Mouse (Mus musculus) midbrain, embryonic 14.5 days (tissue): ENCODE measurements around the gene Dicer1. TPM values are rescaled to one million over a fixed set of nuclear protein-coding genes. Genes with fewer than 3 reads are reported as not detected.

Experiments
- ATAC-seq: fragments of 200-750 bp; cut with Nextera tagmentation; 2 replicates; pipeline ENCODE4 v1.8.0; 2017; ENCODE audit warnings: moderate number of reproducible peaks, moderate library complexity; ENCODE audit not compliant: low FRiP score, low TSS enrichment
- DNase-seq: peaks from one replicate; pipeline ENCODE4 v3.0.0-alpha.2; 2015
- H3K27ac ChIP-seq: fragments of 300-500 bp; sonication (generic); replicated peaks from 2 replicates; pipeline ENCODE4 v1.5.1; 2014; ENCODE audit warnings: mild to moderate bottlenecking, low read depth, low read length, moderate library complexity
- H3K27me3 ChIP-seq: fragments of 300-500 bp; sonication (generic); 2 replicates; pipeline ENCODE4 v1.6.1; 2014; ENCODE audit warnings: low read length, control low read depth, mixed read lengths; ENCODE audit not compliant: control insufficient read depth, insufficient read depth
- H3K36me3 ChIP-seq: fragments of 300-500 bp; sonication (generic); 2 replicates; pipeline ENCODE4 v1.6.1; 2014; ENCODE audit warnings: low read length, control low read depth; ENCODE audit not compliant: control insufficient read depth, insufficient read depth
- H3K4me1 ChIP-seq: fragments of 300-500 bp; sonication (generic); 2 replicates; pipeline ENCODE4 v1.6.1; 2014; ENCODE audit warnings: mild to moderate bottlenecking, antibody characterized with exemption, low read length, control low read depth; ENCODE audit not compliant: control insufficient read depth, insufficient read depth
- H3K4me2 ChIP-seq: fragments of 300-500 bp; sonication (generic); 2 replicates; pipeline ENCODE4 v1.6.1; 2014; ENCODE audit warnings: mild to moderate bottlenecking, low read length, moderate library complexity
- H3K4me3 ChIP-seq: fragments of 300-500 bp; sonication (generic); replicated peaks from 2 replicates; pipeline ENCODE4 v1.5.1; 2014; ENCODE audit warnings: low read depth, low read length
- H3K9ac ChIP-seq: fragments of 300-500 bp; sonication (generic); replicated peaks from 2 replicates; pipeline ENCODE4 v1.6.1; 2014; ENCODE audit warnings: mild to moderate bottlenecking, low read length, moderate library complexity
- H3K9me3 ChIP-seq: fragments of 300-500 bp; sonication (generic); 2 replicates; pipeline ENCODE4 v1.6.1; 2016; ENCODE audit warnings: low read length, control low read depth, mixed read lengths; ENCODE audit not compliant: control insufficient read depth
- WGBS: fragments of 180-500 bp; shearing (Covaris S2); extraction: QIAGEN DNeasy Blood & Tissue Kit; methylation state at CpG from one replicate; pipeline ENCODE4 v1.1.7; 2014; 5-methylcytosine and 5-hydroxymethylcytosine counted together
- polyA plus RNA-seq: library from polyadenylated mRNA; unstranded; fragments of >200 nt; fragmentation: Nextera tagmentation; extraction: Ambion mirVana; gene quantifications from 2 replicates; pipeline ENCODE4 v1.2.1, GENCODE M21; 2014

Gene Dicer1
- polyA plus RNA-seq, 1 experiment from 2014 or later: 37.9 TPM

DNA sequence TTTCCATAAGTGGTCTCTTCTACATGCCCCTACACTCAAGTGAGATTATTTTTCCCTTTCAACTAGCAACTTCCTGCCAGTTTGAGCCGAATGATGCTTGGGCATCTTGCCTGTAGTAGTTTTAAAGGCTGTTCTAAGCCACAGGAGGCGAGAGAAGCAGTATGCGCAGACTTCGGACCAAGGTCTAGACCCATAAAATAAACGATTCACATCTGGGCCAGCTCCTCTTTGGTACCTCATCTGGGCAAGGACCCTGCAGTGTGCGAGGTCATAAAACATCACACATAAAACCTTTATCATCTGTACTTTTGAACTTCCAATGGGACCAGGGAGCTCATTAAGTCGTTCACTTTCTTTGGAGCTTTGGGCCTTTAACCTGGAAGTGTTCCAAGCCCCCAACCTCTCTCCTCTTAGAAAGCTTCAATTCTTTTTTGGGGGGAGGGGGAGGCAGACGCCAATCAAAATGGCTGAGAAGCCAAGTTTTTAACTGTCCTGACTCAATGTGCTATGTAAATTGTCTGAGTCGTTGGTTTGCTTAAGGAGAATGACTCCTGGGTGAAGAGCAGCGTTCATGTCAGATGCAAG lies 17.5 kb upstream of the Dicer1 start:
- Histone ChIP-seq H3K27me3 (no peaks in the 10 kb centered on the region), H3K36me3 (no peaks in the 10 kb centered on the region), H3K4me3 (no peak overlapping the region), H3K27ac (no peak overlapping the region), H3K9ac (no peak overlapping the region), H3K4me1 (no peaks in the 10 kb centered on the region), H3K9me3 (no peaks in the 10 kb centered on the region), H3K4me2 (no peak overlapping the region)
- WGBS: 68% methylated on average over 10 of the region's 10 CpGs
- DNase-seq (peak; percentile 21), ATAC-seq (no peak)

- Histone ChIP-seq H3K4me3 (no peak overlapping the region), H3K4me1 (0 out of 2 replicates have a peak, but pooled peaks cover 3% of the 10 kb centered on the region), H3K27me3 (no peaks in the 10 kb centered on the region), H3K9me3 (no peaks in the 10 kb centered on the region), H3K4me2 (no peak overlapping the region), H3K36me3 (no peaks in the 10 kb centered on the region), H3K9ac (no peak overlapping the region), H3K27ac (no peak overlapping the region)
- 86% methylated on average over 4 of the region's 4 CpGs for WGBS
- DNase-seq (no peak), ATAC-seq (no peak)
These were observed 15.4 kb upstream of the Dicer1 start for GRCm38 (mm10) chr12:104767183-104767582.

DNA sequence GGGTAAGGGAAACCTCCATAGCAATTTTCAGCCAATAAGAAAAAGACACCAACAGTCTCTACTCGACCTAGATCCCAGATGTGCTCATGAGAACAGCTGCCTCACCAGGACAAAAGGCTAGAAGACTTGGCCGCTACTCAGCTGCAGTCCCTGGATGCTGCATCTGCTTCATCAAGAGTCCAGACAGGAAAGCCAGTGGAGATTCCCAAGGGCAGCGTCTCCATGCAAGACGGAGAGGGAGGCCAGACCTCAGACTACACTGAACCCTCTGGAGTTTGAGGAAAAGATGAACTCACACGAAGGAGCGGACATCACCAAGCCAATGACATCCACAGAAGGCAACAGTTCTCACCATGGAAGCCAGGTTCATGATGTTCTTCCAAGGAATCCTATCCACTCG lies 14.0 kb upstream of the Dicer1 start:
- no peak for ATAC-seq
- Histone ChIP-seq H3K9me3 (no peaks in the 10 kb centered on the region), H3K9ac (no peak overlapping the region), H3K4me3 (no peak overlapping the region), H3K36me3 (no peaks in the 10 kb centered on the region), H3K27ac (no peak overlapping the region), H3K4me2 (no peak overlapping the region), H3K27me3 (no peaks in the 10 kb centered on the region), H3K4me1 (0 out of 2 replicates have a peak, but pooled peaks cover 3% of the 10 kb centered on the region)
- no peak for DNase-seq
- 90% methylated on average over 7 of the region's 7 CpGs for WGBS

- no peaks in the 10 kb centered on the region for H3K9me3 ChIP-seq
- 0 out of 2 replicates have a peak, but pooled peaks cover 3% of the 10 kb centered on the region for H3K4me1 ChIP-seq
- DNase-seq (no peak), ATAC-seq (no peak)
- WGBS: 94% methylated on average over 5 of the region's 5 CpGs
- no peak overlapping the region for H3K9ac ChIP-seq
- no peak overlapping the region for H3K27ac ChIP-seq
- no peaks in the 10 kb centered on the region for H3K27me3 ChIP-seq
- no peaks in the 10 kb centered on the region for H3K36me3 ChIP-seq
- H3K4me2 ChIP-seq: no peak overlapping the region
- no peak overlapping the region for H3K4me3 ChIP-seq
These were observed 13.4 kb upstream of the Dicer1 start for GRCm38 (mm10) chr12:104765116-104765515.

DNA sequence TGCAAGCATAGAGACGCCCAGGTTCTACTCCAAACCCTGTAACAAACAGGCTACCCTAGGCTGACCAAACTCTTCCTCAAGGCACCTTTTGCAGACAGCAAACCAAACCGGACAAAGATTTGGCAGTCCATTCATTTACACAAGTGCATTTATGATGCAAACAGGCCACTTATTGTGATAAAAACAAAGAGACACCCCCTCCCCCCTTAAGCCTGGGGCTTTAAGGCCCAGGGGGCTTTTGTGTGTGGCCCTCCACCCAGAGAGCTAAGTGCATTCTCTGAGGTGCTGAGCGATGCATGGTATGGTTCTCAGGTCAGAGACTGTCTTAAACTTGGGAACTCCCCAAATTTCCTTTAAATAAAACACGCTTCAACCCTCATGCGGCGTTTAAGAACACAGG lies 12.2 kb upstream of the Dicer1 start:
- H3K9ac ChIP-seq: no peak overlapping the region
- ATAC-seq (no peak), DNase-seq (no peak)
- no peak overlapping the region for H3K27ac ChIP-seq
- no peaks in the 10 kb centered on the region for H3K36me3 ChIP-seq
- H3K27me3 ChIP-seq: no peaks in the 10 kb centered on the region
- no peak overlapping the region for H3K4me2 ChIP-seq
- no peak overlapping the region for H3K4me3 ChIP-seq
- 0 out of 2 replicates have a peak, but pooled peaks cover 3% of the 10 kb centered on the region for H3K4me1 ChIP-seq
- no peaks in the 10 kb centered on the region for H3K9me3 ChIP-seq
- 25% methylated on average over 6 of the region's 6 CpGs for WGBS

DNA sequence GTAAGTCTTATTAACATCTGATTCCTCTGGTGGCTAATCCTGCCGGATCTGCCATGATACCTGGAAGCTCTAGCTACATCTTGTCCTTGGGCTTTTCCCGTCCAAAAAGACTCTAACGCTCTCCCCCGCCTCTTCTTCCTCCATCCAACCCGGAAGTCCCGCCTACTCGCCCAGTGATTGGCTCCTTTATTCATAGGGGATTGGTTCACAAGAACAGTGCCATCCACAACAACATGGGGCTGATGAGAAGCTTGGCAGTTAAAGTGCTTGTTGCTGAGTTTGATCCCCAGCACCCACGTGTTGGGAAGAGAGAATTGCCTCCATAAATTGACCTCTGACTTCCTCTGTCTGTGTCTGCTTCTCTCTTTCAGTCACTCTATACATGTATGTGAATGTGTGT lies 9.7 kb upstream of the Dicer1 start:
- no peak for DNase-seq
- WGBS: 83% methylated on average over 8 of the region's 8 CpGs

DNA sequence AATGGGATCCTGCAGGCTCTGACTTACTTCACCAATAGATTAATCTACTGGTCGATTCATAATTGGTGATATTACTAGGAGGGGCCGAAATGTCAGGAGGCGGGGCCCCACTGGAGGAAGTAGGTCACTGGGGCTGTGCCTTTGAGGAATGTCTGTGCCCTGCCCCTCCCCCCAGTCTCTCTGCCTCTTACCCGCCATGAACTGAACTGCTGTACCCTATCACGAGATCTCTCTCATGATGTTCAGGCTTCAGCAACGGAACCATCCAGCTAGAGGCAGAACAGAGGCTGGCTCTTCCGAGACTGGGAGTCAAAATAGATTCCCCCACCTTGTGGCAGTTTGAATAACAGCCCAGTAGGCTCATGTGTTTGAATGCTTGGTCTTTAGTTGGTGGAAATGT lies 6.3 kb upstream of the Dicer1 start:
- no peak overlapping the region for H3K9ac ChIP-seq
- WGBS: 91% methylated on average over 7 of the region's 7 CpGs
- DNase-seq: no peak
- H3K4me3 ChIP-seq: no peak overlapping the region
- no peaks in the 10 kb centered on the region for H3K27me3 ChIP-seq
- no peaks in the 10 kb centered on the region for H3K4me1 ChIP-seq
- H3K36me3 ChIP-seq: no peaks in the 10 kb centered on the region
- H3K4me2 ChIP-seq: no peak overlapping the region
- ATAC-seq: no peak
- H3K9me3 ChIP-seq: no peaks in the 10 kb centered on the region
- no peak overlapping the region for H3K27ac ChIP-seq

More for the DNA sequence above, 9.7 kb upstream of the Dicer1 start:
- Histone ChIP-seq H3K4me1 (0 out of 2 replicates have a peak, but pooled peaks cover 3% of the 10 kb centered on the region), H3K36me3 (no peaks in the 10 kb centered on the region), H3K27ac (no peak overlapping the region), H3K4me2 (no peak overlapping the region), H3K9me3 (no peaks in the 10 kb centered on the region), H3K4me3 (no peak overlapping the region), H3K27me3 (no peaks in the 10 kb centered on the region), H3K9ac (no peak overlapping the region)
- no peak for ATAC-seq

- DNase-seq (no peak), ATAC-seq (no peak)
- WGBS: 76% methylated on average over 4 of the region's 4 CpGs
- H3K9ac ChIP-seq: no peak overlapping the region
- H3K4me1 ChIP-seq: peaks cover 27% of the 10 kb centered on the region
- no peaks in the 10 kb centered on the region for H3K27me3 ChIP-seq
- no peak overlapping the region for H3K4me3 ChIP-seq
- no peaks in the 10 kb centered on the region for H3K36me3 ChIP-seq
- no peak overlapping the region for H3K4me2 ChIP-seq
- H3K9me3 ChIP-seq: no peaks in the 10 kb centered on the region
- no peak overlapping the region for H3K27ac ChIP-seq
These were observed 1.9 kb upstream of the Dicer1 start for GRCm38 (mm10) chr12:104753686-104754085.

DNA sequence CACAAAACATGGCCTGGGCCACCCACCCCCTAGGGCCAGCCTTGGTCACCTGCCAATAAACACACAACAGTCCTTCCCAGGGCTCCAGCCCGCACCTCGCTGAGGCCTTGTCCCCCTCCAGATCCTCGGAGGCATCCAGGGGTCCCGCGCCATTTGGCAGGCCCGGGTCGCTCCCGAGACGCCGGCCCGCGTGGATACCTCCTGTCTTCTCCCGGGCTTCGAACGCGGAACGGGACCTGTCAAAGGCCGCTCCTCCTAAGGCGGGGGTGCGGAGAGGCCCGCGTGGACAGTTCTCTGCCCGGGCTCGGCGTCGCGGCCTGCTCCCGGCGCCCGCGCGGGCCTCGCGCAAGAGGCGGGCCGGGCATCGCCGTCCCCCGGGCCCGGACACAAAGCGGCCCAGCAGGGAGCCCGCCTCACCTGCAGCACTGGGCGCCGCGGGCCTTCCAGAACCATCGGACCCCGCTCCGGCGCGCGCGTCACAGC lies 380 bp downstream of the Dicer1 start:
- Histone ChIP-seq H3K4me3 (peak overlapping the region; percentile 88), H3K9me3 (no peaks in the 10 kb centered on the region), H3K27ac (peak overlapping the region; percentile 92), H3K4me1 (peaks cover 31% of the 10 kb centered on the region), H3K4me2 (peak overlapping the region; percentile 83), H3K27me3 (no peaks in the 10 kb centered on the region), H3K36me3 (no peaks in the 10 kb centered on the region), H3K9ac (peak overlapping the region; percentile 97)
- WGBS: under 1% methylated on average over 50 of the region's 52 CpGs
- no peak; the same call in 1 of the 2 replicates for ATAC-seq
- no peak for DNase-seq
